Mouse (Mus musculus): Measurements from ENCODE around the gene Cdk18. TPM values are rescaled to one million over a fixed set of nuclear protein-coding genes. Genes with fewer than 3 reads are reported as not detected.
"Not testable (repeated sequence)": the region's sequence is repeated elsewhere in the genome, so short reads cannot be mapped to it uniquely, and the experiment has no call there.

Cdk18 gene
- 3.1 and 3.7 TPM in 2 replicates for polyA plus RNA-seq (2015; fragmentation: Nextera tagmentation; extraction: Ambion mirVana)

- Histone ChIP-seq H3K27ac (replicated peaks) (no peak within 1 kb of the TSS), H3K4me3 (replicated peaks) (peak within 1 kb of the TSS; percentile 58), H3K4me2 (replicated peaks) (peak within 1 kb of the TSS; percentile 94), H3K9me3 (replicated peaks) (no peaks in the 10 kb centered on the region), H3K36me3 (no peaks in the 10 kb centered on the region), H3K4me1 (peaks cover 19% of the 10 kb centered on the region; the same call in 1 of the 2 replicates), H3K27me3 (peaks cover 19% of the 10 kb centered on the region), H3K9ac (peak within 1 kb of the TSS; percentile 16; the same call in 1 of the 2 replicates)
- under 1% methylated on average over 30 of the region's 30 CpGs for WGBS
- peak; percentile 74 for ATAC-seq (ENCODE audit: insufficient number of reproducible peaks, low FRiP score, low TSS enrichment, low read depth)
Measured at GRCm38 (mm10) chr1:132139416-132139864, at the start of gene Cdk18. TSS of gene Cdk18 (minus strand) at chr1:132139684.

DNA sequence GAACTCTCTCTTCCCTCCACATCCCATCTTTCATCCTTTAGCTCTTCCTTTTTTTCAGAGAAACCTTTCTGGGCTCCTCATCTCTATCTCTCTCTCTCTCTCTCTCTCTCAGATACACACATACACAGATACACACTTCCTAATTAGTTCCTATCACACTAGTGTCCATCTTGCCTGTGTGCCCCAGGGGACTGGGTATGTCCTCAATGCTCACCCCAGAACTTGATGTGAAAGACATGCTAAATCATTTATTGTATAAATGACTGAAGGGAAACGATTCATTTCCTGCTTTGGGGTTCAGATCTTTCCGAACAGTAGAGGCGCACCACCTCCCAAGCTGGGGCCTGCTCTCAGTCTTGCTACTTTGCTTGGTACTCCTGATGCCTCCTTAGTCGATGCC lies 49.7 kb upstream of the Cdk18 start:
- H3K27me3 ChIP-seq = peaks cover 70% of the 10 kb centered on the region
- WGBS = 45% methylated on average over 4 of the region's 4 CpGs
- no peak overlapping the region for H3K4me3 ChIP-seq (replicated peaks)
- peaks cover 30% of the 10 kb centered on the region for H3K4me1 ChIP-seq
- H3K4me2 ChIP-seq (replicated peaks) = no peak overlapping the region
- no peaks in the 10 kb centered on the region for H3K9me3 ChIP-seq (replicated peaks)
- no peaks in the 10 kb centered on the region for H3K36me3 ChIP-seq
- H3K27ac ChIP-seq (replicated peaks) = no peak overlapping the region
- no peak overlapping the region for H3K9ac ChIP-seq
- no peak for ATAC-seq (ENCODE audit: insufficient number of reproducible peaks, low FRiP score, low TSS enrichment, low read depth)

- 36% methylated on average over 9 of the region's 9 CpGs for WGBS
- H3K4me2 ChIP-seq (replicated peaks) = no peak overlapping the region
Measured at GRCm38 (mm10) chr1:132188442-132189066, 49.1 kb upstream of the Cdk18 start.

GRCm38 (mm10) chr1:132186303-132186702 lies 46.8 kb upstream of the Cdk18 start:
- H3K4me2 ChIP-seq (replicated peaks) = no peak overlapping the region
- H3K9me3 ChIP-seq (replicated peaks) = no peaks in the 10 kb centered on the region
- ATAC-seq (ENCODE audit: insufficient number of reproducible peaks, low FRiP score, low TSS enrichment, low read depth) = no peak
- H3K36me3 ChIP-seq = no peaks in the 10 kb centered on the region
- no peak overlapping the region for H3K27ac ChIP-seq (replicated peaks)
- no peak overlapping the region for H3K4me3 ChIP-seq (replicated peaks)
- 77% methylated on average over 4 of the region's 4 CpGs for WGBS
- H3K4me1 ChIP-seq = peaks cover 17% of the 10 kb centered on the region
- H3K27me3 ChIP-seq = peaks cover 47% of the 10 kb centered on the region
- H3K9ac ChIP-seq = no peak overlapping the region

More at GRCm38 (mm10) chr1:132188442-132189066, 49.1 kb upstream of the Cdk18 start:
- H3K9me3 ChIP-seq (replicated peaks) = no peaks in the 10 kb centered on the region
- no peaks in the 10 kb centered on the region for H3K36me3 ChIP-seq
- H3K27ac ChIP-seq (replicated peaks) = no peak overlapping the region
- peaks cover 66% of the 10 kb centered on the region for H3K27me3 ChIP-seq
- no peak for ATAC-seq (ENCODE audit: insufficient number of reproducible peaks, low FRiP score, low TSS enrichment, low read depth)
- H3K4me1 ChIP-seq = peaks cover 30% of the 10 kb centered on the region
- H3K4me3 ChIP-seq (replicated peaks) = no peak overlapping the region
- H3K9ac ChIP-seq = no peak overlapping the region

- Histone ChIP-seq H3K4me3 (replicated peaks) (no peak overlapping the region), H3K27ac (replicated peaks) (no peak overlapping the region), H3K4me2 (replicated peaks) (no peak overlapping the region), H3K9ac (no peak overlapping the region), H3K27me3 (peaks cover 3% of the 10 kb centered on the region; the same call in 1 of the 2 replicates), H3K36me3 (no peaks in the 10 kb centered on the region), H3K9me3 (replicated peaks) (no peaks in the 10 kb centered on the region), H3K4me1 (peaks cover 7% of the 10 kb centered on the region; the same call in 1 of the 2 replicates)
- no peak for ATAC-seq (ENCODE audit: insufficient number of reproducible peaks, low FRiP score, low TSS enrichment, low read depth)
- 15% methylated on average over 2 of the region's 2 CpGs for WGBS
Measured at GRCm38 (mm10) chr1:132171619-132172018, 32.1 kb upstream of the Cdk18 start.

DNA sequence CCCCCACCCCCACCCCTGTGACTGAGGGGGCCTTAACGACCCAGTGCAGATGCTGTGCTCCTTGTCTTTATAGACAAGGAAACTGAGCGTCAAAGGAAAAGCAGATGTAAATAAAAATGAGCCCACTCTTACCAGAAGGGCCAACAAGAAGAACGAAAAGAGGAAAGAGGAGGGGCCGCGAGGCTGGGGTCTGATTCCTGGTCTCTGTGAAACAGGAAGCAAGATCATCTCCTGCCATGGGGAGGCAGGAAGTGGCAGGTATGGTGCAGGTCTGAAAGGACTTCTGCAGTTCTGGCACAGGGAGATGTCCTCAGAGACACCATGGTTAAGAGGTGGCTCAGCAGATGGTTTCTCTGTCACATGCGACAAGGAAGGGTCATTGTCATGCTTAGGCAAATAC lies 31.2 kb upstream of the Cdk18 start:
- Histone ChIP-seq H3K4me1 (peaks cover 7% of the 10 kb centered on the region; the same call in 1 of the 2 replicates), H3K36me3 (no peaks in the 10 kb centered on the region), H3K9me3 (replicated peaks) (no peaks in the 10 kb centered on the region), H3K4me2 (replicated peaks) (no peak overlapping the region), H3K27me3 (peaks cover 3% of the 10 kb centered on the region; the same call in 1 of the 2 replicates), H3K27ac (replicated peaks) (no peak overlapping the region), H3K9ac (no peak overlapping the region), H3K4me3 (replicated peaks) (no peak overlapping the region)
- ATAC-seq (ENCODE audit: insufficient number of reproducible peaks, low FRiP score, low TSS enrichment, low read depth) = no peak
- 53% methylated on average over 6 of the region's 6 CpGs for WGBS

GRCm38 (mm10) chr1:132168115-132168767 lies 28.8 kb upstream of the Cdk18 start:
- Histone ChIP-seq H3K4me3 (replicated peaks) (peak overlapping the region; percentile 25), H3K27ac (replicated peaks) (no peak overlapping the region), H3K4me2 (replicated peaks) (peak overlapping the region; percentile 51), H3K9ac (no peak overlapping the region), H3K9me3 (replicated peaks) (no peaks in the 10 kb centered on the region), H3K36me3 (no peaks in the 10 kb centered on the region), H3K4me1 (peaks cover 7% of the 10 kb centered on the region; the same call in 1 of the 2 replicates), H3K27me3 (peaks cover 3% of the 10 kb centered on the region; the same call in 1 of the 2 replicates)
- ATAC-seq (ENCODE audit: insufficient number of reproducible peaks, low FRiP score, low TSS enrichment, low read depth) = no peak
- WGBS = 6% methylated on average over 12 of the region's 12 CpGs

DNA sequence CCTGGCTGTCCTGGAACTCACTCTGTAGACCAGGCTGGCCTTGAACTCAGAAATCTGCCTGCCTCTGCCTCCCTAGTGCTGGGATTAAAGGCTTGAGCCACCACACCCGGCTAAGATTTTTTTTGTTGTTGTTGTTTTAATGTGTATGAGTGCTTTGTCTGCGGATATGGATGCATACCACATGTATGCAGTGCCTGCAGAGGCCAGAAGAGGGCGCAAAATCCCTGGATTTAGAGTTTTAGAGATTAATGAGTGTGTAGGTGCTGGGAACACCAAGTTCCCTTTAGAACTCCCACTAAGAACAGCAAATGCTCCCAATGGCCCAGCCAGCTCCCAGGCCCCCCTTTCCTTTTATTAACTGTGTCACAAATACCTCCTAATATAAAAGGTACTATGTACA lies 26.4 kb upstream of the Cdk18 start:
- H3K9me3 ChIP-seq (replicated peaks) = no peaks in the 10 kb centered on the region
- ATAC-seq (ENCODE audit: insufficient number of reproducible peaks, low FRiP score, low TSS enrichment, low read depth) = no peak
- H3K9ac ChIP-seq = no peak overlapping the region
- H3K4me2 ChIP-seq (replicated peaks) = no peak overlapping the region
- H3K36me3 ChIP-seq = no peaks in the 10 kb centered on the region
- WGBS = 60% methylated on average over 3 of the region's 3 CpGs
- H3K4me3 ChIP-seq (replicated peaks) = no peak overlapping the region
- no peak overlapping the region for H3K27ac ChIP-seq (replicated peaks)
- H3K4me1 ChIP-seq = peaks cover 7% of the 10 kb centered on the region; the same call in 1 of the 2 replicates
- peaks cover 5% of the 10 kb centered on the region for H3K27me3 ChIP-seq

GRCm38 (mm10) chr1:132164780-132165518 lies 25.5 kb upstream of the Cdk18 start:
- ATAC-seq (ENCODE audit: insufficient number of reproducible peaks, low FRiP score, low TSS enrichment, low read depth) = no peak

GRCm38 (mm10) chr1:132162618-132163017 lies 23.1 kb upstream of the Cdk18 start:
- H3K27me3 ChIP-seq = peaks cover 17% of the 10 kb centered on the region
- H3K9me3 ChIP-seq (replicated peaks); ATAC-seq (ENCODE audit: insufficient number of reproducible peaks, low FRiP score, low TSS enrichment, low read depth); H3K9ac ChIP-seq; H3K4me2 ChIP-seq (replicated peaks); H3K4me3 ChIP-seq (replicated peaks); H3K36me3 ChIP-seq; H3K27ac ChIP-seq (replicated peaks): not testable (repeated sequence)
- H3K4me1 ChIP-seq = peaks cover 18% of the 10 kb centered on the region
- 48% methylated on average over 9 of the region's 9 CpGs for WGBS

More at GRCm38 (mm10) chr1:132164780-132165518, 25.5 kb upstream of the Cdk18 start:
- H3K27me3 ChIP-seq = peaks cover 5% of the 10 kb centered on the region
- no peak overlapping the region for H3K27ac ChIP-seq (replicated peaks)
- no peaks in the 10 kb centered on the region for H3K36me3 ChIP-seq
- H3K4me3 ChIP-seq (replicated peaks) = no peak overlapping the region
- H3K9ac ChIP-seq = no peak overlapping the region
- H3K4me1 ChIP-seq = peaks cover 7% of the 10 kb centered on the region; the same call in 1 of the 2 replicates
- no peaks in the 10 kb centered on the region for H3K9me3 ChIP-seq (replicated peaks)
- no peak overlapping the region for H3K4me2 ChIP-seq (replicated peaks)
- WGBS = 33% methylated on average over 13 of the region's 13 CpGs
